Mouse (Mus musculus): ENCODE results near the gene Sema3f.

Sema3f gene

DNA sequence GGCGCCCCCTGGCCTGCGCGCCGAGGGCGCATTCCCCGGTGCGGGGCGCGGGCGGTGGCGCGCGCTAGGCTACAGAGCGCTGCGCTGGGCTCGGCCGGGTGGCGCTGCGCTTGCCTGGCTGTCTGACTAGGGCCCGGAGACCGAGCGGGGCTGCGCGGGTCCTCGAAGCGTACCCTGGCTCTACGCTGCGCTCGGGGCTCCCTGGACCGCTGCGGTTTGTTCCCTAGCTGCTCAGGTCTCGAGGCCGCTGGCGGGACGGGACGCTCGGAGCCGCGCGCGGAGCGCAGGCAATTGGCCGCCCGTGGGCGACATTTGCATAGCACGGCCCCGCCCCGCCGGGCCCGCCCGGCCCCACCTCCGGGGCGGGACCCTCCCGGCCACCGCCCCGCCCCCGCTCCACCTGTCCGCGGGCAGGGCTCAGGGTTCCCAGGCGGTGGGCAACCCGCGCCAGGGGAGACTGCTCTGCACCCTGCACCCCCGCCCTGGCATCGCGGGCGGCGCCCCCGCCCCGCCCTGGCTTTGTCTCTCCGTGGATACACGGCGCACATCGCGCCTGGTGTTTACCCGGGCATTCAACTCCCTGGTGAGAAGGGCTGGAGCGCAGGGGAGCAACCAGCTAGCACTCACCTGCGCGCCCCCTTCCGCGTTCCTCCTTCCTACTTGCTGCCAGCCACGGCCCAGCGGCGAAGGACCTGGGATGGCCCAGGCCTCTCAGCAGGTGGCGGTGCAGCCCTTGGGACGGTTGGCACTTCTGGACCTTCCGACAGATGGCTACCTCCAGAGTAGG lies at the start of gene Sema3f:
Gene Sema3f (minus strand): TSS at position 779 of the 787 bp plus-strand sequence.
- peak; percentile 83 for DNase-seq (ENCODE audit: low spot score)

DNA sequence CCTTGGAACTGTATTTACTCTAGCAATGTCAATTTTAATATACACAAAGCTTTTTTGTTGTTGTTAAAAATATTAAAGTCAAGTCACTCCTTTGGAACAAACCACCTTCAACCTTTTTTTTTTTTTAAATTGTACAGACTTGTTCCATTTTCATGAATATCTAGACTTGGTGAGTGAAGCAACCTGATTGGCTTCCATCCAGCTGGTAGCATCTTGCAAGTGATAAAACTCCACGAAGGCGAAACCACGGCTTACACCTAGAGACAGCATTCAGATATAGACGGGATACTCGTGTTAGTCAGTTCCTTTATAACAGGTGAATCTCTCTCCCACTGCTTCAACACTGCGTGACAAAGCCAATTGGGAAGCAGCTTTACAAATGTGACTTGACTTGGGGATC lies 49.3 kb upstream of the Sema3f start:
- no peak for DNase-seq (ENCODE audit: low spot score)

DNA sequence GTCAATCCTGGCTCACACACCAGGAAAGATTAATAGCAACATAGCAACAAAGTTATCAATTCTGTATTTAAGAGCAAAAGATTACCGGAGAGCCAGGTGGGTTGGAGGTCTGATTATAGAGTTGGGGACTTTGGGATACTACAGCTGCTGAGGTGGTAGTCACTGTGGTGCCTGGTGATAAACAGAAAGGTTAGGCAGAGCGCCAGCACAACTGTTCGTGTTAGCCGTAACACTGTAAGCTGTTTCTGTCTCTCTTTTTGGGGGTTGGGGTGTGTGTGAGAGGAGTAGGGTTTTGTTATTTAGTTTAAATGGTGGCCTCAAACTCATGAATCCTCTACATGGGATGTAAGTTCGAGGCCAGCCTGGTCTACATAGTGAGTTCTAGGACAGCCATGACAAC lies 40.1 kb upstream of the Sema3f start:
- no peak for DNase-seq (ENCODE audit: low spot score)

DNA sequence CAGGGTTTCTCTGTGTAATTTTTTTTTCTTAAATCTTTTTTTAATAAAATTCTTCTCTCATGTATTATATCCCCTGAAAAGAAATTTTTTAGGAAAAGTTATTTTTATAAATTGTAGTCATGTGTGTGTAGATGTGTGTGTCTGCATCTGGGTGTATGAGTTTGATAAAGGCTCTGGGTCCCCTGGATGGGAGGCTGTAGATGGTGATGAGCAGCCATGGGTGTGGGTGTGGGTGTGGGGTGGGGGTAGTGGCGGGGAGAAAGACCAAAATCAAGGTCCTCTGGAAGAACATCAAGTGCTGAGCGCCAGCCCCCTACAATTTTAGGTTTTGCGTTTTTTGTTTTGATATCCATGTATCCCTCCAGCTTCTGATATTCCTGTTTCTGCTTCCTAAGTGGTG lies 37.8 kb upstream of the Sema3f start:
- DNase-seq (ENCODE audit: low spot score), result no peak

DNA sequence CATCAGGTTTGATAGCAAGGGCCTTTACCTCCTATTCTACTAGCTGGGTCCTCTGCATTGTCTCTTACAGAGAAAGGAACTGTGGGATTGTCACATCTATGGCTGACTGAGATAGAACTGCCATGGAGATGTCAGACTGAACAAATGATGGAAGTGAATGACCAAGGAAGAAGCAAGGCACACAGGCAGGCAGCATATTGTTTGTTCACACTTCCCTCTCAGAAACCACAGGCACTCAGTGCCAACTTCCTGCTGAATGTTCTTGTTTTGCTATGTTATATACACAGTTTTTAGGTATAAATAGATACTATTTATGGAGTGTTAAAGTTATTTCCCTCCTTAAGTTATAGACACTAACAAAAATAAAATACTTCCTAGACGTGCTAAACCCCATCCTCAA lies 37.0 kb upstream of the Sema3f start:
- no peak for DNase-seq (ENCODE audit: low spot score)

GRCm38 (mm10) chr9:107746679-107747078 lies 36.4 kb upstream of the Sema3f start:
- DNase-seq (ENCODE audit: low spot score), result no peak

DNA sequence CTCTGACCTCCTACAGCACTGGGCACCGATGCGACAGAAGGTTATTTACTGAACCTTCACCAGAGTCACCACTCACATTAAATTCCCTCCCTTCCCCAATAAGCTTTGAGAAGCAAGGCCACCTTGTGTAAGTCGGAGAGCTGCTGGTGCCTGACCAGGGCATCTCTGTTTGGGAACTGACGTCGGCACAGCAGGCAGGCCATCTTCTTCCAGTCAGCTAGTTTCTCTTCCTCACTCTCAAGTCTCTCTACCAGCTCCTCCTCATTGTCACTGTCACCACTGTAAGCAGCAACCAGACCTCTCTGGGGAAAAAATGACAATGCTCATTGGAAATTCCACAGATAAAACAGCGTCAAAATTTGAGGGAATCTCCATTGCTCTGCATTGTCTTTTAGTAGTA lies 33.8 kb upstream of the Sema3f start:
- DNase-seq (ENCODE audit: low spot score), result no peak

- no peak for DNase-seq (ENCODE audit: low spot score)
Measured at GRCm38 (mm10) chr9:107738841-107739202, 28.5 kb upstream of the Sema3f start.

DNA sequence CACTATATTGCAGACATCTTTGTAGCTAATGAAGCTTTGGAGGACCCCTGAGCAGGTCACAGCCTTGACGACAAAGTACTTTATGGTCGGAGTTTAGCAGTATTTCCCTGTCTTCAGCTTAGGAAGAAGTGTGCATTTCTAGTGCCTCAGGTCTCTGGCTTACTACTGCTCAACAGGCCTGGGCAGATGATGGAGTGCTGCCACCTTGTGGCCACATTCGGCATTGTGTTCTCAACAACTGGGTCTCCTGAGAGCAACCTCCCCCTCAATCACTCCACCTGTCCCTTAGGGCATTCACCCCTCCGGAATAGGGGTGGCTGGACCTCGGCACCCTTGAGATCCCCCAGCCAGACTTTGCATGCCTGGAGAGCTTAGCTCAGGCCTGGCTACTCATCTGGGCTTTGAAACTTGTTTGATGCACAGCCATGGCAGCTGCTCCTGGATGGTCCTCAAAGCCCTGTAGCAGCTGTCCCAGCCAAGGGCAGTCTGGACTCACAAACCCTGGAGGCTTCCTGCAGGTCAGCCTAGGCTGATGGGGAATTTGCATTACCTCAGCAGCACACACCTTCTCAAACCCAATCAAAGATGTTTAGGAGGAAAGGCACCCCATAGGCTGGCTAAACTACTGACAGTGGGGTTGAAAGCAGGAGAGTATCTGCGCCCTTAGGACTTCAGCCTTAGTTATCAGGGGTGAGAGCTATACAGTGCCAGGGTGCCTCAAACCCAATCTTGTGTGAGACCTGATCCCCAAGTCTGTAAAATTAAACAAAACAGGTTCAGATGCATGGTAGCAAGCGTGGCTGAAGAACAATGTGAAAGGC lies 28.0 kb upstream of the Sema3f start:
- DNase-seq (ENCODE audit: low spot score), result peak; percentile 63

DNA sequence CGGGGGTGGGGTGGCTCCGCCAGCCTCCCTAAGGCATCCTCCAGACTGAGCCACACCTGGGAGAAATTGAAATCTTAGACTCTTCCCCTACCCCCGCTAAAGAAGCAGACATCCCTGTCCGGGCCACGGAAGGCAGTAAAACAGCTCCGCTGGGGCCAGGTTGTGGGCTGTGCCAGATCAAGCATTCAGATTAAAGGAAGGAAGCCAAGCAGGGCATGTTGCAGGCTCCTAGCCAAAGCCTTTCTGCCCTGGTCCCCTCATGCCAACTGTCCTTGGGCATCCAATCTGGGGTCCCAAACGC lies 25.9 kb upstream of the Sema3f start:
- DNase-seq (ENCODE audit: low spot score), result no peak

- no peak for DNase-seq (ENCODE audit: low spot score)
Measured at GRCm38 (mm10) chr9:107735356-107736184, 25.3 kb upstream of the Sema3f start.

DNA sequence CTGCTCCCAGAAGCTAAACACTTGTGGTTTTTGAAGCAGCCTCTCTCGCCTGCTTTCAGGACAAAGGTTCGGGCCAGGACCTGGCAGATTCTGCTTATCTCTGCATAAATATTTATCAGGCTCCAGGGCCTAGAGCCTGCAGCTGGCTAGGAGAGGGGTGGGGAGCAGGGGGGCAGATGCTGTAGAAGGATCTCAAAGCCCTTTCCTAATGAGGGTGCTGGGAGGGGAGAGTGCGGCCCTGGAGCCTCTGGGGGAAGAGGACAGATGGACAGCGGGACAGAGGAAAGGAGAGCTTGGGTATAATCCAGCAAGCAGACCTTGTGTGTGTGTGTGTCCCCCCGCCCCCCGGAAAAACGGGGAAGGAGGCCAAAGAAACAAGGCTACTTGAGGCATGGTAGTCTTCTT lies 24.3 kb upstream of the Sema3f start:
- DNase-seq (ENCODE audit: low spot score), result no peak

DNA sequence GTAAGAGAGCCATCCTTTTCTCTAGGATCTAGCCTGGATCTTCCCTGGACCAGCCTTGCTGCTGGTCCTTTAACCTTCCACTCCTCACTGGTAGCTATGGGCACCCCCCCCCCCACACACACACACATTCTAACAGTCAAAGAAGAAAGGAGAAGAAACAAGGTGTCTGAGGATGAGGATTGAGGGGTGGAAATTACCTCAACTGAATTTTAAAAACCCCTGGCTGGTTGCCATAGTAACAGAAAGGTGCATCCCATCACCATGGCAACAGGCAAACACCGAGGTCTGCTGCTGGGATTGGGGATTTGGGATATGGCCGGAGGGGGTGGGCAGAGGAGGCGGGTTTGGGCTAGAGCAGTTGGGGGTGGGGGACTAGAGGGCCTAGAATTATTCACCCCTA lies 19.4 kb upstream of the Sema3f start:
- no peak for DNase-seq (ENCODE audit: low spot score)

- DNase-seq (ENCODE audit: low spot score), result no peak
Measured at GRCm38 (mm10) chr9:107728919-107729670, 18.8 kb upstream of the Sema3f start.

GRCm38 (mm10) chr9:107727041-107727440 lies 16.8 kb upstream of the Sema3f start:
- no peak for DNase-seq (ENCODE audit: low spot score)

- DNase-seq (ENCODE audit: low spot score), result no peak
Measured at GRCm38 (mm10) chr9:107724796-107725195, 14.5 kb upstream of the Sema3f start.

- DNase-seq (ENCODE audit: low spot score), result no peak
Measured at GRCm38 (mm10) chr9:107723794-107724531, 13.7 kb upstream of the Sema3f start.

DNA sequence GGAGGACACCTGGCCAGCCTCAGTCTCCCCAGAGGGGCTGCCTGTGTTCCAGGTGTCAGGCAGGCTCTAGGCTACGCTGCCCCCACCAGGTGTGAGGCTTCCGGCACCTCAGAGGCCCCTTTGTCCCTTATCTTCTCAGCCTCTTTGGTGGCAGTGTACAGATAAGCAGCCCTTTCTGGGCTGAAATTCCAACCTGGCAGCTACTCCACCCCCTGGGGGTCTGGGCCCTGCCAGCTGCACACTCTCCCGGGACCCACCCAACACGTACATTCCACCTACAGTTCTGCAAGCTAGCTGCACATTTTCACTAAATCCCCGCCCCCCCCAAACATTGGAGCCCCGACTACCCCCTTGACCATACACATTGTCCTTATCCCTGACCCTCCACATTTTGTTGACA lies 13.0 kb upstream of the Sema3f start:
- no peak for DNase-seq (ENCODE audit: low spot score)

DNA sequence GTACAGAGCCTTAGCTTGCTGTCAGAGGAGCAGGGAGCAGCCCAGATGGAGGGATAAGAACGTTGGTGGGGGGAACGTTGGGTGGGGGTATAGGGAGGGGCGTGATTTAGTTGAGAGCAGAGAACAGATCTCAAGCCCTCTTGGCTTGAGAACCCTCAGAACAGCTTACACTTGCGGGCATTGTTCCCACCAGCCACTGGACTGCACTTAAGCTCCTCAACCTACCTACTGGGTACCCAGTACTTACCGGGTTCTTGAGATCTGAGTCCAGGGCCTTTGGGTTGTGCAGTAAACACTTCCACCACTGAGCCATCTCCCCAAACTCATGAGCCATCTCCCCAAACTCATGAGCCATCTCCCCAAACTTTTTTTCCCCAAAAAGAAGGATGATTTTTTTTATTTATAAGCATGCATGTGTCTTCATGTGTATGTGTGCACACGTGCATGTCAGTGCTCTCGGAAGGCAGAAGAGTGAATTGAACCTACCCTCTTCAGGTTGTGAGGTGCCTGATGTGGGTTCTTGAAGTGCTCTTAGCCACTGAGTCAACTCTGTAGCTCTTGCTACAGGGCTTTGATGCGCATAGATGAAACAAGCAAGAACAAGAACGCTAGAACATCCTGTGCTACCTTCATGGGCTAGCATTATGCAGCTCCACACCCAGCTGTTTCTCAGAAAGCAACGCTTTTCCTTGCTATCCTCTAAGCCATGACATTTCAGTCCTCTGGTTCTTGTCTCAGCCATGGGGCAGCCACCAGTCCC lies 8.7 kb upstream of the Sema3f start:
- DNase-seq (ENCODE audit: low spot score), result no peak

GRCm38 (mm10) chr9:107716951-107717350 lies 6.7 kb upstream of the Sema3f start:
- DNase-seq (ENCODE audit: low spot score), result no peak

- no peak for DNase-seq (ENCODE audit: low spot score)
Measured at GRCm38 (mm10) chr9:107715632-107716031, 5.4 kb upstream of the Sema3f start.
